Mouse (Mus musculus) myocyte (in vitro differentiated cells): ENCODE data around the gene Ptbp3. TPM values are rescaled to one million over a fixed set of nuclear protein-coding genes. Genes with fewer than 3 reads are reported as not detected.

Experiments
- H3K27me3 ChIP-seq: one replicate; pipeline ENCODE4 v1.6.1; 2011; ENCODE audit not compliant: control insufficient read depth, insufficient read depth, insufficient read length
- H3K36me3 ChIP-seq: one replicate; pipeline ENCODE4 v1.6.1; 2011; ENCODE audit not compliant: control insufficient read depth, insufficient read depth
- H3K4me2 ChIP-seq: one replicate; pipeline ENCODE4 v1.6.1; 2011; ENCODE audit warnings: low read depth, control low read depth
- H3K4me3 ChIP-seq: one replicate; pipeline ENCODE4 v1.5.1; 2011; ENCODE audit warnings: mild to moderate bottlenecking, control low read depth, moderate library complexity
- H3K79me2 ChIP-seq: one replicate; pipeline ENCODE4 v1.6.1; 2011; ENCODE audit not compliant: control insufficient read depth, insufficient read depth
- H3ac ChIP-seq: one replicate; pipeline ENCODE4 v1.6.1; 2011; ENCODE audit not compliant: control insufficient read depth, insufficient read length
- CEBPB ChIP-seq: IDR thresholded peaks from 2 replicates; pipeline ENCODE4 v1.6.1; 2011; ENCODE audit warnings: mild to moderate bottlenecking, moderate library complexity; ENCODE audit not compliant: poor library complexity, insufficient read depth, severe bottlenecking
- E2F4 ChIP-seq: IDR thresholded peaks from one replicate; pipeline ENCODE4 v1.6.1; 2011; ENCODE audit warnings: mild to moderate bottlenecking, control low read depth, moderate library complexity; ENCODE audit not compliant: insufficient read depth
- MAX ChIP-seq: IDR thresholded peaks from one replicate; pipeline ENCODE4 v1.6.1; 2011; ENCODE audit warnings: low read depth, mild to moderate bottlenecking, control low read depth
- MYOD1 ChIP-seq, 3 experiments: IDR thresholded peaks; one replicate each; pipeline ENCODE4 v1.6.1; 2011; ENCODE audit warnings: control low read depth in 2 of 3, low read depth in 2 of 3, mild to moderate bottlenecking in 2 of 3, moderate library complexity in 1 of 3; ENCODE audit not compliant: insufficient read length in 2 of 3, control insufficient read depth in 1 of 3
- MYOG ChIP-seq, 3 experiments: IDR thresholded peaks; one replicate each; pipeline ENCODE4 v1.6.1; 2011; ENCODE audit warnings: control low read depth in 2 of 3, low read depth in 2 of 3, mild to moderate bottlenecking in 2 of 3; ENCODE audit not compliant: insufficient read length in 2 of 3, control insufficient read depth in 1 of 3, insufficient read depth in 1 of 3
- POLR2A ChIP-seq: IDR thresholded peaks from one replicate; pipeline ENCODE4 v1.6.1; 2011; ENCODE audit warnings: low read depth, mild to moderate bottlenecking, control low read depth, moderate library complexity; ENCODE audit not compliant: insufficient read length
- POLR2AphosphoS2 ChIP-seq: IDR thresholded peaks from one replicate; pipeline ENCODE4 v1.6.1; 2011; ENCODE audit warnings: low read depth, control low read depth; ENCODE audit not compliant: insufficient read length
- REST ChIP-seq: IDR thresholded peaks from one replicate; pipeline ENCODE4 v1.6.1; 2011; ENCODE audit warnings: mild to moderate bottlenecking, control low read depth, moderate library complexity; ENCODE audit not compliant: insufficient read depth, insufficient read length
- SRF ChIP-seq: IDR thresholded peaks from one replicate; pipeline ENCODE4 v1.6.1; 2011; ENCODE audit warnings: low read depth; ENCODE audit not compliant: control insufficient read depth, insufficient read length
- TCF12 ChIP-seq: IDR thresholded peaks from one replicate; pipeline ENCODE4 v1.6.1; 2011; ENCODE audit warnings: mild to moderate bottlenecking, control low read depth; ENCODE audit not compliant: poor library complexity, insufficient read depth, severe bottlenecking
- TCF3 ChIP-seq: IDR thresholded peaks from one replicate; pipeline ENCODE4 v1.6.1; 2011; ENCODE audit warnings: low read depth, control low read depth; ENCODE audit not compliant: insufficient read length
- USF1 ChIP-seq: IDR thresholded peaks from one replicate; pipeline ENCODE4 v1.6.1; 2011; ENCODE audit warnings: low read depth, mild to moderate bottlenecking, control low read depth, moderate library complexity
- polyA plus RNA-seq: library from polyadenylated mRNA; unstranded; fragments of >200 nt; fragmentation: generic; extraction: Trizol; gene quantifications from one replicate; pipeline ENCODE4 v1.2.1, GENCODE M21; 2012; ENCODE audit warnings: missing spikeins

The Ptbp3 gene
- polyA plus RNA-seq, 1 experiment, result 7.8 TPM

DNA sequence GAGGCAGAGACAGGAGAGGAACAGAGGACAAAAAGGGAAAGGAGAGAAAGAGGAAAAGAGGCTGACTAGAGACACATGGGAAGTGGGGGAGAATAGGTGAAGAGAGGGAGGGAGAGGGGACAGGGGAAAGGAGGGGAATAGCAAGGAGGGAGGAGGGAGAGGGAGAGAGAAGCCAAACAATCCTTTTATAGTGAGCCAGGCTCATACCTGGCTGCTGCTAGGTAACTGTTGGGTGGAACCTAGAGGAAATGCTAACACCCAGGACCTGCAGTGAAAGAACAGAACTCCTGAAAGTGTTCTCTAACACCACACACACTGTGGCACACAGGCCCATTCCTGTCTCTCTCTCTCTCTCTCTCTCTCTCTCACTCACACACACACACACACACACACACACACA is 126.4 kb downstream of the Ptbp3 start:
- Histone ChIP-seq H3K4me3 (no peak overlapping the region), H3K4me2 (no peak overlapping the region), H3K36me3 (no peaks in the 10 kb centered on the region), H3K27me3 (no peaks in the 10 kb centered on the region), H3K79me2 (no peaks in the 10 kb centered on the region), H3ac (no peak overlapping the region)
- TF ChIP-seq USF1 (no peak), MYOG (IDR thresholded peaks at IDR 0.05; ENCODE audit: control insufficient read depth in 1 of 3, insufficient read depth in 1 of 3, insufficient read length in 2 of 3, low read depth in 2 of 3) (no peak), MYOD1 (IDR thresholded peaks at IDR 0.05; ENCODE audit: control insufficient read depth in 1 of 3, insufficient read length in 2 of 3, low read depth in 2 of 3) (no peak), TCF3 (no peak), SRF (no peak), CEBPB (no peak), REST (no peak), TCF12 (no peak), MAX (no peak), POLR2A (no peak), POLR2AphosphoS2 (no peak), E2F4 (no peak)

DNA sequence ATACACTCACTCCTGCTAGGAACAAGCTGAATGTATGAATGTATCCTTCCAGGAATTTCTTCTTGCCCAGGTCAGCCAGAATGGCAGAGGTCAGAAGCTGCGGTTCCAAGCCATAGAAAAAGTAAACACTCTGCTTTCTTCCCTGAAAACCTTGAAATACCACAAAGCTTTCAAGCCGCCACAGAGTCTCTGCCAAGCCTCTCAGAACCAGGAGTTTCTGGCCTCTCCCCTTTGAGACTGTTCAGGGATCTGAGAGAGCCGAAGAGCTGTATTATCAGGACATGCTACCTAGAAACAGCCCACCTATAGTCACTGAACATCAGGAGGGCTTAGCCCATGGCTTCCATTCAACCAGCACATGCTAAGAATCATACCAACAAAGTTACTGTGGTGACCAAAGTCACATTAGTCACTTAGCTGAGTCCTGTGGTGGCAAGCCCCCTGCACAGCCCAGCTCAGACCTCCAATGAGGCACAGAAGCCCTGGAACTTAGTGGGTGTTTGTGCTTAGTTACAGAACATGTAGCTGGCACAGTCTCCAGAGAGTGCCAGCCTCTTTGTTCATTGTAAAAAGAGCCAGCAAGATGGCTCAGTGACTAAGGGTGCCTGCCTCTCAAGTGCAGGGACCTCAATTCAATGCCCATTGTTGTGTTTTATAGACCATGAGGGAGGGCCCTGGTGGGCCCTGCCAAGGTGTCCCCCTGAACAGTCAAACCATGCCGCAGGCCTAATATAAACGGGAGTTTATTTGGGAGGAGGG is 127.0 kb downstream of the Ptbp3 start:
- Histone ChIP-seq H3K27me3 (no peaks in the 10 kb centered on the region), H3K4me3 (no peak overlapping the region), H3ac (no peak overlapping the region), H3K79me2 (no peaks in the 10 kb centered on the region), H3K4me2 (no peak overlapping the region), H3K36me3 (no peaks in the 10 kb centered on the region)
- no peak for TF ChIP-seq MAX

Other genes starting within 250 kb of the Ptbp3 start
- 0.55 TPM for gene Susd1, start 110.7 kb downstream of the Ptbp3 start, polyA plus RNA-seq
- 9.5 TPM for gene Hsdl2, start 32.2 kb upstream of the Ptbp3 start, polyA plus RNA-seq
- gene E130308A19Rik, start 76.8 kb upstream of the Ptbp3 start, polyA plus RNA-seq, result 3.0 TPM